Mouse (Mus musculus) MEL (cell line): ENCODE data around the gene Pdia2.

Experiments
- CTCF ChIP-seq, 3 experiments: IDR thresholded peaks in 2 of 3; conservative IDR thresholded peaks in 1 of 3; 2 replicates each; pipeline ENCODE4 v1.5.1; 2011 to 2012; ENCODE audit warnings: low read length in 3 of 3, low read depth in 2 of 3, mild to moderate bottlenecking in 2 of 3, improper control_type of control experiment in 1 of 3, inconsistent platforms in 1 of 3, mixed read lengths in 1 of 3, moderate library complexity in 1 of 3; ENCODE audit not compliant: control insufficient read depth in 1 of 3, insufficient read depth in 1 of 3, poor library complexity in 1 of 3, severe bottlenecking in 1 of 3
- MYC ChIP-seq: IDR thresholded peaks from 2 replicates; pipeline ENCODE4 v1.6.1; 2011; ENCODE audit warnings: low read depth, mild to moderate bottlenecking, low read length, improper control_type of control experiment, moderate library complexity

- TF ChIP-seq MYC (no peak), CTCF (IDR thresholded peaks at IDR 0.05 in 2 of 3, conservative IDR thresholded peaks at IDR 0.05 in 1 of 3; ENCODE audit: control insufficient read depth in 1 of 3, insufficient read depth in 1 of 3, low read depth in 2 of 3, low read length in 3 of 3, poor library complexity in 1 of 3, severe bottlenecking in 1 of 3) (no peak)
These were observed 10.6 kb downstream of the Pdia2 start for GRCm38 (mm10) chr17:26188091-26188805.
